Mouse (Mus musculus) large intestine, adult 2 months (tissue): ENCODE results near the gene Samd4b. TPM values are rescaled to one million over a fixed set of nuclear protein-coding genes. Genes with fewer than 3 reads are reported as not detected.

ENCODE experiments used
- DNase-seq: peaks from one replicate; pipeline ENCODE4 v3.0.0-alpha.2; 2012; ENCODE audit warnings: low read depth, low spot score
- WGBS: fragments of 180-500 bp; shearing (Covaris S2); methylation state at CpG from one replicate; pipeline ENCODE4 v1.1.7; 2018; 5-methylcytosine and 5-hydroxymethylcytosine counted together
- polyA plus RNA-seq: library from polyadenylated mRNA; depleted of rRNA; stranded (reverse); fragments of >200 nt; gene quantifications from 2 replicates; pipeline ENCODE4 v1.2.3, GENCODE M21; 2012

Samd4b gene
- polyA plus RNA-seq, 1 experiment: 45.3 TPM

DNA sequence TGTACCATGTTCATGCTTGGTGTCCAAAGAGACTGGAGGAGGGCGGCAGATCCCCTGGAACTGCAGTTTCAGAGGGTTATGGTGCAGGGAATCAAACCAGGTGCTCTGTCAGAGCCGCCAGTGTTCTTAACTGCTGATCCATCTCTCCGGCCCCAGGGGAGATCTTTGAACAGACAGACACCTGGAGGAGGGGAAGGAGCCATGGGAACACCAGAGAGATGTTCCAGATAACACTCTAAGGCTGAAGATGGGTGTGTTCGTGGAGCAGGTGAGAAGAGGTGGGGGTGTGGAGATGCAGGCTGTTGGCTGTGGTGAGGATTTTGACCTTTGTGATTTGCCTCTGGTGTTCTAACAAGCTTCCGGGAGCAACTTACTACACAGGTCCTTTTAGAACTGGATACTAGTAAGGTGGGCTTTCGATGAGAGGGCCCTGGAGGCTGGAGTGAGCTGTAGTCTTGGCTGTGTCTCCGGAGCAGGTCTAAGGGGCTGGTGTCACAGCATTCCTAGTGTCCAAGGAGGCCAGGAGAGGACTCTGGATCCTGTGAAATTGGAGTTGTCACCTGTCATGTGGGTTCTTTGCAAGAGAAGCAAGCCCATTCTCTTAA is 224.0 kb downstream of the Samd4b start:
- DNase-seq: no peak
- 33% methylated on average over 7 of the region's 7 CpGs for WGBS

DNA sequence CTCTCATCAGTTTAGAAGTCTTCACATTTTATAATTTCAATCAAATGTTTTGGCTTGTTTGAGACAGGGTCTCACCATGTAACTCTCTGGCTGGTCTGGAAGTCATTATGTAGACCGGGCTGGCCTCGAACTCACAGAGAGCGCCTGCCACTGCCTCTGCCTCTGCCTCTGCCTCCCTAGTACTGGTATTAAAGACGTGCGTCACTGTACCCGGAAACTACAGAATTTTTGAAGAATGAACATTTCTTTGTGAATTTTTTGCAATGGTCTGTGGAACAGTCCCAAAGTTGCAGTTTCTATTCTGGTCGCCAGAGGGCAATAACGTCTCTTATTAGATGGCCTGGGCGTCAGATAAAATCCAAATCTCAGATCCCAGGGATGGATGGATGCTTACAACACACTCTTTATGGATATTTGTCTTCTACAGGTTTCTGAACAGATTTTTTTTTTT is 224.8 kb downstream of the Samd4b start:
- under 1% methylated on average over 9 of the region's 9 CpGs for WGBS
- no peak for DNase-seq

GRCm38 (mm10) chr7:28372251-28373108 is 225.5 kb downstream of the Samd4b start, which contains the start of gene Plekhg2:
Gene Plekhg2 (minus strand): TSS chr7:28372599.
- DNase-seq: no peak
- under 1% methylated on average over 62 of the region's 66 CpGs for WGBS

GRCm38 (mm10) chr7:28371514-28371989 is 226.4 kb downstream of the Samd4b start:
- no peak for DNase-seq
- 1% methylated on average over 42 of the region's 43 CpGs for WGBS

DNA sequence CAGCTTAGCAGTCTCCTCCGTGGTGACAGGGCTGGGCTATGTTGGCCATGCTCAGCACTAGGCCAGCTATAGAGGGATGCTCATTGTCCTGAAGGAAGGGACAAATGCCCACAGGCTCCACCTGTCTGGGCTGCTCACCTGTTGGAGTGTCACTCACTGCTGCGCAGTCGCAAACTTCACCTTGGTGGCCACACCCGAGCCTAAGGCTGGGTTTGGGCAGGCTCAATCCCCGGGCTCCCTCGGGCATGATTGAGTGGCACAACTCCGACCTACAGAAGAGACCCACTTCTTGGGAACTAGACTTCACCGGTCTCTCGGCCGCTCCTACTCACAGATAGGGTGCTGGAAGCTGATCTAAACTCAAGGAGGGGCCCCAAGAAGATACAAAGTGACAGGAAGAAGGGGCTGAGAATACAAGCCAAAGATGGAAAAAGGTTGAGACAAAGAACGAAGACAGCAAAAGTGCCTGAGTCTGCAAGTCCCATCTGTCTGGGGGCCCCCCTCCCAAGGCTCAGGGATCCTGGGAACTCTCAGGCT is 226.9 kb downstream of the Samd4b start:
- DNase-seq: no peak
- 3% methylated on average over 11 of the region's 11 CpGs for WGBS

DNA sequence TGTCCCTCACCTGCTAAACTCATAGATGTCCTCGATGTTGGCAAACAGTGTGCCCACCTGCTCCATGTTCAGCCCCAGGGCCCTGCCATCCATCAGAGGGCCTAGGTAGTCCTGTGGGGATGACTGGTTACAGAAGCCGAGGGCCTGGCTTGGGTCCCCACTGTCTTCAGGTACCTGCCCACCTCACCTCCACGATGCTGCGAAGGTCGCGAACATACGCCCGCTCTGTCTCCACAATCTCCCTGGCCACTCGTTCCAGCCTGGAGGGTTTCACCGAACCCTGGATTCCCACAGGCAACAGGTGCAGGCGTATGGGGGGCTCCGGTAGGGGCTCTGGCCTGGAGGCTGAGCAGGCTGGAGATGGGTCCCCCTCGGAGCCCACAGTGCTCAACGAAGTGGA is 227.9 kb downstream of the Samd4b start:
- no peak for DNase-seq
- 91% methylated on average over 14 of the region's 14 CpGs for WGBS

DNA sequence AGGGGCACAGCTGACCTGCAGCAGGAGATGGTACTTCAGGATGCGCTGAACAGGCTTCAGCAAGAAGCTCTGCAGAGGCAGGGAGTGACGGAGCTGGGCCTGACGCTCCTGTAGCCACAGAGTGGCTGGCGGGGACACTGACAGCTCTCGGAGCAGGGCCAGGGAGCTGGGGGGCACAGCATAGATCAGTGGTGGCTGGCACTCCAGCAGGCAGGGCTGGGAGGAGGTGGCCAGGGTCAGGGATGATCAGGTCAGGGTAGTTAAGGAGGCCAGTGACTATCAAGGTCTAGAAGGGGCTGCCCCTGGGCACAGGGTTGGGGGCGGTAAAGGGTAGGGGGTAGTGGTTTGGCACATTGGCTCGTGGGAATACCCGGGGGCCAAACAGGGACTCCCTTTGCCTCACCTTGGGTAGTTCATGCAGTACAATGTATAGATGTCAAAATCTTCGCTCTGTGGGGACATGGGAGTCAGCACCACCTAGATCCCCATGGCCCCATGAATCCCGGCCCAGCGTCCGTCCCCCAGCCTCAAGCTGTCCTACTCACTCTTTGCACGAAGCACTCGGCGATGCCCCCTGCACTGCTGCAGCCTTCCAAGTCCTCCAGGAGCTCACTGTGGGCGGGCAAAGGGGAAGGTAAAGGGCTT is 229.5 kb downstream of the Samd4b start:
- 93% methylated on average over 16 of the region's 16 CpGs for WGBS
- DNase-seq: no peak

- no peak for DNase-seq
- 93% methylated on average over 16 of the region's 16 CpGs for WGBS
Observed at GRCm38 (mm10) chr7:28367663-28368275, 230.2 kb downstream of the Samd4b start.

DNA sequence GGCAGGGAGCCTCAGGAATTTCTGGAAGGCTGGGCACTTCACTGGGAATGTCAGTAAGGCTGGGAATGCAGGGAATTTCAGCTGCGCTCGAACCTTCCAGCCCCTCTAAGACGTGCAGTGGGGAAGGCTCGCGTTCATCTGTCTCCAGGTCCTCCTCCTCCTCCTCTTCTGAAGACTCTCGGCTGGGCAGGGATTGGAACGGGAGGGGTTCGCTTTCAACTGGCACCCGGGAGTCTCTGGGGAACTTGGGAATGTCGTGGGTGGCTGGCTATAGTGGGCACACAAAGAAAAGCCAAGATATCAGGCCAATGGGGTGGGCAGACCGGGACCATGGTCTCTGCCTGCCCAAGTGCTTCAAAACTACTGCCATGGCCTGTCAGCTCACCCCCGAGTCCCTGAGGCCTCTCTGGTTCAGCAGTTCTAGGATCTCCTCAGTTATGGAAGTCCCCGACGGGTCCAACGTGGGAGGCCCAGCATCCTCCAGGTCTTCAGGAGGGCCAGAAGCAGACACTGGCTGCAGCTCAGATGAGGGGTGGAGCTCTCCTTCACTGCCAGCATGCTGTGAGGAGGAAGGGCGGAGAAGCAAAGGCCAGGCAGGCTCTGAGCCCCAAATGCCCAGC is 235.4 kb downstream of the Samd4b start:
- WGBS: 80% methylated on average over 16 of the region's 16 CpGs
- DNase-seq: no peak

GRCm38 (mm10) chr7:28361647-28362341 is 236.2 kb downstream of the Samd4b start:
- WGBS: 90% methylated on average over 20 of the region's 20 CpGs
- no peak for DNase-seq

DNA sequence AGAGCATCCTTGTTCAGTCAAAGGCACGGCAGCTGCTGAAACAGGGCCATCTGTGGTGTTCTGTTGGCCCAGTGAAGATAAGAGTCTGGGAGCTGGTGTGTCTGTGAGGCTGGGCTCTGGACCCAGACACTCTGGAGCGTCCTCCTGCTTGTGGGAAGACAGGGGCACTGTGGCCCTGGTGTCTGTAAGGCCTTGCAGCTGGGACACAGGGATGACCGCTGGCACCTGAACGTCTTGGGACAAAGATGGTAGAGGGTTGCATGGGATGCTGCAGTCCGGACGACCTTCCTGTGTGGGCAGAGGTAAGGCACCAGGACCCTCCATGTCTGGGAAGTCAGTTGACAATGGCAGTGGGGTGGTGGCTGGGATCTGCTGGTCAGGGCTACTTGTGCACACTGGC is 237.7 kb downstream of the Samd4b start:
- WGBS: 90% methylated on average over 6 of the region's 6 CpGs
- DNase-seq: no peak

GRCm38 (mm10) chr7:28359854-28360253 is 238.1 kb downstream of the Samd4b start:
- 86% methylated on average over 10 of the region's 10 CpGs for WGBS
- no peak for DNase-seq

GRCm38 (mm10) chr7:28358431-28358830 is 239.5 kb downstream of the Samd4b start:
- no peak for DNase-seq
- WGBS: 18% methylated on average over 7 of the region's 7 CpGs

DNA sequence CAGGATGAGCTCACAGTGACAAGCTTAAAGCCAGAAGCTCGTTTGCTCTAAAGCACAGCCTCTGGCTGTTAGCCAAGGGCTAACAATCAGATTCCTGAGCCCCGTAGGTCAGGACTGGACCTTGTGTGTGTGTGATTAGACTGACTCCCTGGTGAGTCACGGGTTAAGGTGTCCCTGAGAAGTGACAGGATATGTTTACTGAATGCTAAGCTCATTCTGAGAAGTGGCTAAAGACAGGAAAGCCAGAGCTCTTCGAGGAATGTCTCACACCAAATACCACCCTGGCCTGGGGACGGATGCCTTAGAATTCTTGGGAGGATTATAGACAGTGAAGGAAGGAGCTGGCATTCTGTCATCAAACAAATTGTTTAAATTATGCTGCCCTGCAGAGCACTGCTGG is 240.0 kb downstream of the Samd4b start:
- 5% methylated on average over 5 of the region's 5 CpGs for WGBS
- no peak for DNase-seq

DNA sequence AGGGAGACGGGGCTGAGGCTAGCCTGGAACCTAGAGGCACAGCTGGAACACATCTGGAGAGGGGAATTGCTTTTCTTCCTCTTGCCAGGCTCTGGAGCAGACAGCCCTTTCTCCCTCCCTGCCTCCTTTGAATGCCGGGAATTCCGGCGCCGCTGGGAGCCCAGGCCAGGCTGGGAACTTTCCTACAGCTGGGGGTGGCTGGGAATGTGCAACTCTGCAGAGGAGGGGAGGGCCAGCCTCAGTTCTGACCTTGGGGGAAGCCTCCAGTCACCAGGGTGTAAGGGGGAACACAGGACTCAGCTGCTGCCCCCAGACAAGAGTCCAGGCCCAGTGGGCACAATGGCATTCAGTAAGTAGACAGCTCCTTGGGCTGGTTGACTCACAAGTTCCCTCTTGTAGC is 241.0 kb downstream of the Samd4b start:
- DNase-seq: no peak
- WGBS: 29% methylated on average over 5 of the region's 5 CpGs

DNA sequence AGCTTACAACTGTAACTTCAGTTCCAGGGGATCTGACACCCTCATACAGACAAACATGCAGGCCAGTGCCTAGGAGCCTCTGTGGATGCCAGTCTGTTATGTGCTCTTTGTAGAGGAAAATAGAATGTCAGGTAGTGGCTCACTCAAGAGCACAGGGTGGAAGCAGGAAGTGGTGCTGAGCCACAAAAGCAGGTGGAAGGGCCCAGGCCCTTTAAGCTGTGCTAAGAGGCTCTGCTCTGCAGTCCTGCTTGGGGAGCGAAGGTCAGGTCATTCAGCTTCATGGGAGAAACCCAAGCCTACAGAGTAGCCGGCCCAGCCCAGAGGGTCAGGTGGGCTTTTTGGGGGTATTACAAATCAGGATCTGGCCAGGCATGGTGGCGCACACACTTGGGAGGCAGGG is 242.7 kb downstream of the Samd4b start:
- DNase-seq: no peak
- WGBS: 78% methylated on average over 3 of the region's 3 CpGs

GRCm38 (mm10) chr7:28354596-28354995 is 243.3 kb downstream of the Samd4b start:
- no peak for DNase-seq
- 92% methylated on average over 3 of the region's 3 CpGs for WGBS

- 46% methylated on average over 3 of the region's 3 CpGs for WGBS
- DNase-seq: no peak
Observed at GRCm38 (mm10) chr7:28354113-28354581, 243.8 kb downstream of the Samd4b start.

- WGBS: 54% methylated on average over 2 of the region's 2 CpGs
- no peak for DNase-seq
Observed at GRCm38 (mm10) chr7:28353267-28353666, 244.7 kb downstream of the Samd4b start.
